Mouse (Mus musculus) c-Kit-positive CD71-negative TER-119-negative erythroid progenitor cells, embryonic 14.5 days (primary cell): ENCODE measurements at regions not wholly inside any gene's neighbourhood (a gene's known extent, or its start where the extent isn't known, plus 50 kb on each side); places are given as distances from the start of the nearest gene placed in this dataset.
A peak's percentile ranks its signal among the peaks of the same experiment; 100 is the strongest.
"Not testable (repeated sequence)": the region's sequence is repeated elsewhere in the genome, so short reads cannot be mapped to it uniquely, and the experiment has no call there.

Experiments
- DNase-seq: peaks from one replicate; pipeline ENCODE4 v3.0.0-alpha.2; 2013; ENCODE audit warnings: low read depth

DNA sequence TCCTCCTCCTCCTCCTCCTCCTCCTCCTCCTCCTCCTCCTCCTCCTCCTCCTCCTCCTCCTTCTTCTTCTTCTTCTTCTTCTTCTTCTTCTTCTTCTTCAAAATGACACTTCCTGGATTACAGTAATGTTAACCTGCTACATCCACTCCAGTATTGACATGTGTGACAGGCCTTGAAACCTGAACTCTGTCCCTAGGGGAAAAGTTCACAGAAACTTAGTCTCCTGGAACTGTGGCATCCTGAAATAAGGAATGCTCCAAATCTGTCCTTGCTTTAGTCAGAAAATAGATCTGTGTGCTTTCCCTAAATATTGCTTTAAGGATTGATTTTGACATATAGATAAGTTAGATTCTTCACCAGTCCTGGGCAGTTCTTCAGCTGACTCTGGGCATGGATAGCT is 464.8 kb downstream of the Adam6a start:
- DNase-seq = not testable (repeated sequence)

DNA sequence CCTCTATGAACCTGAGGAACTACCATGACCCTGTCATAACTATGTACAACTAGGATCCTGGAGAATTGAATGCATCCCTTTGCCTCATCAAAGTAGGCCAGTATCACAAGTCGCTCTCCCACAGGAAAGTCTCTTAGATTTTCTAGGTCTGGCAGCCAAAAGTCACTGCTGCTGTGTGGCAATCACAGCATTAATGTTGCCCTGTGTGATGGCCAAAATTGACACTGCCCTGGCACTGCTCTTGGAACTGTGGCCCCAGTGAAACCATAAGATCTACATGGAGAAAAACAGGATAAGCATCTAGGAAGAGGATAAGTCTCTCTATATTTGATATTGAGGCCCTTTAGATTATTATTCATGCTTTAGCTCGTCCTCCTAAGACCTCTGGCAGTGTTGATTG is 465.7 kb downstream of the Adam6a start:
- DNase-seq = no peak

DNA sequence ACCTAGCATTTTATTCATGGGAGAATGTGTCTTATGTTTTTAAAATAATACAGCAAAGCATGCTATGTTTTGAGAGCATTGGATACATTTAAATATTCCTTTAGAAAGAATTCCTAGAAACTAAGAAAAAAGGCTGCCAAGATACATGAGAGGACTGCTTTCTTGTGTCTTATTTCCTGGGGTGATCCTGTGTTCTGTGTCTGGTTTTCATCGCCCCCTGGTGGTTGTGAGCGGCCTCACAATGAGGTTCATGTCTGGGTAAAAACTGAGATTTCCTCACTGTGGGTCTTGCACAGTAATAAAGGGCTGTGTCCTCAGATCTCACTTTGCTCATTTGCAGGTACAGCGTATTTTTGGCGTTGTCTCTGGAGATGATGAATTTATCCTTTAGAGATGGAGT is 469.2 kb downstream of the Adam6a start:
- peak; percentile 8 for DNase-seq

DNA sequence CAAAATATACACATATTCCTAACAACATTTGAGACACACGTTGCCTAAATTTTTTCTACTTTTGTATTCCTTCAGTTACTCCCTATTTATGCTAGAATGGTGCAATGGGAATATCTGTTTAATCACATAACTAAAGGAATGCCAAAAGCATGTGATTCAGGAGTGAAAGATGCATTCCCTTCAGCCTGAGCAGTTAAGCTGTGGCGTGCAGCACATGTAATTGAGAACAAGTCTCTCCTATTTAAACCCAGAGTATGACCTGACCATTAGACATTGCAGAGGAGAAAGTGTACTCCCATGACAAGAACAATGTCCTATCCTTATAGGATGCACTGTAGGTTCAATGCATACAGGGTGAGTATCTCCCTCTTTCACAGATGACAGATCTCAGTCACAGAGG is 493.3 kb downstream of the Adam6a start:
- DNase-seq = not testable (repeated sequence)

DNA sequence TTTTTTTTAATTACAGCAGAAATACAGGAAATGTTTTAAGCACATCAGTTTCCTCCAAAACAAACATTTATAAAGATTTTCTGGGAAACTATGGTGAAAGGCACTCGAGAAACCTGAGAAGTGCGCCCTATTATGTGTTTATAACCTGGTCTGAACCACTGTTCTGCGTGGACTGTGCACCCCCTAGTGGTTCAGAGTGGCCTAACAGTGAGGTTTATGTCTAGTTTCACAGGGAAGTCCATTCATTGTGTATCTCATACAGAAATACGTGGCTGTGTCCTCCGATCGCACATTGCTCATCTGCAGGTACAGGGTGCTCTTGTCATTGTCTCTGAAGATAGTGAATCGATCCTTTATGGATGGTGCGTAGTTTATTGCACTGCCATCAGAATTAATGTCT is 504.3 kb downstream of the Adam6a start:
- peak; percentile 2 for DNase-seq

DNA sequence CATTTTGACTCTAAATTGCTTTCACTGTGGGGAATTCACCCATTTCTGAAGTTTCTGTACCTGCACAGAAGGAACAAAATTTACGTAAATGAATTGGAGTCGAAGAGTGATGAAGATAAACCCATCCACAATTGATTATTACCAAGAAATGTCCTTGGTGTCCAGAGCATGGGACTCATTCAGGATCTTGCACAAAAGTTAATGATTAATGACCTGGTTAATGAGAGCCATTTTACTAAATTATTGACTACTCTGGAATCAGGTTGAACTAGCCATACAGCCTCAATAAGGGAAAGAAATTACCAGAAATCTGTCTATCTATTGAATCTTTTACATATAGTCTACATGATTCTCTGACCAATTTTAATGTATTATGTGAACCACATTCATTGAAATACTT is 509.6 kb downstream of the Adam6a start:
- no peak for DNase-seq

DNA sequence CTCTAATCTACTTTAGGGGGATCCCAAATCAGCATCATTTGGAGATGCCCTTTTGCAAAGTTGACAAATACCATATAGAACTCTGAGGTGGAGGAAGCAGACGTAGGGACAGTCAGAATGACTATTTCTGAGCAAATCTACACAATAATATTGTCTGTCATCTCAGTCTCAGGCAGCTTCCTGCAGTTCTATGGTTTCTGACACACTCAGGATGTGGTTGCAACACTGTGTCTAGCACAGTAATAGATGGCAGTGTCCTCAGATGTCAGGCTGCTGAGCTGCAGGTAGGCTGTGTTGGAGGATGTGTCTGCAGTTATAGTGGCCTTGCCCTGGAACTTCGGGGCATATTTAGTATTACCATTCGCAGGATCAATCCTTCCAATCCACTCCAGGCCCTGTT is 515.9 kb downstream of the Adam6a start:
- DNase-seq = no peak

DNA sequence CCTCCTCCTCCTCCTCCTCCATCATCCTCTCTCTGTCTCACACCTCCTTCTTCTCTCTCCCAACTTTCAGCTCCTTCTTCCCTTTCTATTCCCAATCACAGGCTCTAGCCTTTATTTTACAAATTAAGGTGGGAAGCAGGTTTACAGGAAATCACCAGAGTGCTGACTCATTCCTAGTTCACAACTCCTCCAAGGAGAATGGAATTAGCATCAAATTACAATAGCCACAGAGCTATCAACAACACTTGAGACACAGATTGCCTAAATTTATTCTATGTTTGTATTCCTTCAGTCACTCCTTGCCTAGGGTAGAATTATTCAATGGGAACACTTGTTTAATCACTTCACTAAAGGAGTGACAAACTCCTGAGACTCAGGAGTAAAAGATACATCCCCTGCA is 523.5 kb downstream of the Adam6a start:
- DNase-seq = no peak

DNA sequence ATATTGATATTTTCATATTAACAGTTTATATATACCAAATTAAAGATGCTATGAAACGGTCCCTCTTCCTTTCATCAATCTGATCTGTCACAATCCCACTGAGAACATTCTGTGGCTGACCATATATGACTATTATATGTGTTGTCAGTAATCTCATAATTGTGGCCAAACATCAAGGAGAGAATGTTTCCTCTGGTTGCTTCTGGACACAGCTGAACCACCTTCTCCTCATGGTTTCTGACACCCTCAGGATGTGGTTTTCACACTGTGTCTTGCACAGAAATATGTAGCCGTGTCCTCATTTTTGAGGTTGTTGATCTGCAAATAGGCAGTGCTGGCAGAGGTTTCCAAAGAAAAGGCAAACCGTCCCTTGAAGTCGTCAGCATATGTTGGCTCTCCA is 565.0 kb downstream of the Adam6a start:
- not testable (repeated sequence) for DNase-seq

DNA sequence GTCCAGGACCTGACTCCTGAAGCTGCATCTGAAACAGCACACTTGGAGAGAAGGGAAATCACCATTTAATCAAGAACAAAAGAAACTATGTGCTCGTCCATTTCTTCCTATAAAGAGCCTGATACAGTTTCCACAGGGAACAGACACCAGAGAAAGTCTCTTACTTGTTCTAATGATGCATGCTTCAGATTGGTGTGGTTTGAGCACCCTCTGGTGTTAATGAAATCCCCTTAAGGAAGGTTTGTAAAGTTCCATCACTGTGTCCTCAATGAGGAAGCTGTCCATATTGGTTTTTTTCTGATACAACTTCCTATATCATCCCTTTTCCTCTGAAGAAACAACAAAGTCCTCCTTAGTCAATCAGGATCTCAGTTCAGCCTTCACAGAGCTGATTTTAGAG is 591.2 kb downstream of the Adam6a start:
- no peak for DNase-seq

DNA sequence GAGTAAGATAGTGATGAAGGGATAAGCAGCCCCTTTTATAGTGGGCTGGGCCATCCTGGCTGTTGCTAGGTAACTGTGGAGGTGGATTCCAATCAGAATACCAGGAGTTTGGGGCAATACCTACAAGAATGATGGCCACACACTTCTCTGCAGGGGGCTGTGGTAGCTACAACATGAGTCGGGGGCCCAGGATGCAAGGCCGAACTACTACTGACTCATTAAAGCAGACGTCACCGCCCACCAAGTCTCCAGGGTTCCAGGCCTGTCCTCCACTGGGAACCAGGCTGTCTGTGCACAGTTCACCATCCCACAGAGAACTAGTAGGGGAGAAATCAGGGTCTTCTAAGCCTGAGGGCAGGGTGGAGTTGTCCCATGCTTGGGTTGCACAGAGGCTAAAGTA is 605.1 kb downstream of the Adam6a start:
- DNase-seq = no peak

DNA sequence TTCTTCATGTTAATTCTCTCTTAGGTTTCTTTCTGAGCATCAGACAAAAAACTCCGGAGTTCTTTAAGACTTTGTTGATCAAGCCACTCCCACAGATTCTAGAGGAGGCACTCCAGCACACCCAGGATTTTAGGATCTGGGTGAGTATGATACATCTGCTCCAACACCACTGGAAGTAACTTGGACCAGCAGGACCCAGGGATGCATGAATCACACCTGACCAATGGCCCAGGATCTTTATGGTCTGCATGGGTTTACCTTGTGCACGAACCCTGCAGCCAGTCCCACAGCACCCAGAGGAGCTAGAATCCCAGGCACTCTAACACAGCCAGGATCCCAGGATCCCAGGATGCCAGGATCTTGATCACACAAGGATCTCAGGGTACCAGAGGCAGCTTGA is 628.6 kb downstream of the Adam6a start:
- DNase-seq = no peak

DNA sequence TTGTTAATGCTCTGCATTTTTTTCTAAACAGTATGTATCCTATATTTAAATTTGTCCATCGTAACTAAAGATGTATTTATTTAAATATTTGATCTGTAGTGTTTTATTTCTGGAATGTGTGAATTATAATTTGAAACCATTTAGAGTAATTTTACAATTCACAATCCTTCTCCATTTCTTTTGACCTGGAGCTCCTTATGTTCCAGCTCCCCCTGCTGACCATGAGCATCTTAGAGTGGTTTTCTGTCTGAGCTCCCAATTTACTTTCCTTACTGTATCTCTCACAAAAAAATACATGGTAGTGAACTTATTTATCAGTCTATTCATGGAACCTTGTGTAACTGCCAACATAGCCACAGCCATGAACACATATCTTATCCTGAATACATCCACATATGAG is 655.8 kb downstream of the Adam6a start:
- no peak for DNase-seq

DNA sequence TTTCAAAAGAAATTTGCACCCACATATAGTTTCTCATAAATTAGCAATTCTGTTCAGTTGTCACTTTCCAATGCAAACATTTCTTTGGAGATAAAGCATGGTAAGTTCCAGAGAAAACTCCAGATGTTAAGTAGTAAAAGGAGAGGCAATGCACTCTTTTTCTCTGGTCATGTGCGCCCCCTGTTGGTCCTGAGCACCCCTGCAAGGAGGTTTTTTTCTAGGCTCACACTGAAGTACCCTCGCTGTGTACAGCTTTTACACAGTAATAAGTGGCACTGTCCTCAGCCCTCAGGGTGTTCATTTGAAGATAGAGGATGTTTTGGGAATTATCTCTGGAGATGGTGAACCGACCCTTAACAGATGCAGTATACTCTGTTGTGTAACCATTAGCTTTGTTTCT is 678.8 kb downstream of the Adam6a start:
- DNase-seq = peak; percentile 0
